In the genomic region with DNA sequence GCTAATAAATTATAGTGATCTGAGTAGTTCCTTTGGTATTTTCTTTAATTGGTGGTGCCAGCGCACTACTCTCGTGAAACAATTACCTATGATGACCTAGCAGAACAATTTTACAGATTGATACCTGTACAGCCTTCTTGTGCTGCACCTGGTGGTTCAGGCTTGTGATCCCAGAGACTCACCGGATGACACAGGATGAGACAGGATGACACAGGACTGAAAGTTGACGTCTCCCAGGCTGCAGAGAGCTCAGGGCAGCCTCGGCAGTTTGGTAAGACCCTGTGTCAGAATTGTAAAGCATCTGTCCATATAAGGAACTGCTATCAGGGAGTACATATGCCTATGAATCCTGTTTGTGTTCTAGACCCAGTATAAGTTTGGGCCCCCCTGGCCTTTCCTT, we compare ENCODE assay signal across 21 mouse cellular contexts. TPM values are rescaled to one million over a fixed set of nuclear protein-coding genes. Genes with fewer than 3 reads are reported as not detected.
DNase-seq lines count a peak whose midpoint lies in the region; ATAC-seq and TF ChIP-seq lines count a peak whose summit lies in the region.
"Had no signal": no experiment of that assay in that cellular context is flagged by ENCODE, and none has a peak within 500 bp of the region (broad histone marks: within the 10 kb centered on the region; RNA-seq: fewer than 3 reads in every experiment).

No protein-coding gene starts in this region.

- H3K27ac ChIP-seq in heart, adult 2 months = peak overlapping the region; percentile 4; the same call in 1 of the 2 replicates
- no peak overlapping the region for H3K27ac ChIP-seq in heart, embryonic 12.5 days (ENCODE audit: poor library complexity, severe bottlenecking)
- H3K27ac ChIP-seq in stomach, postnatal 0 days (replicated peaks) = 0 out of 2 replicates have a peak overlapping the region, but pooled peaks have one; percentile 13
- no peak overlapping the region for H3K27ac ChIP-seq in cerebellum, adult 2 months (ENCODE audit: insufficient read depth, low read length)
- H3K27ac ChIP-seq: embryonic facial prominence, embryonic 13.5 days; forebrain, embryonic 12.5 days; hindbrain, embryonic 13.5 days; hindbrain, postnatal 0 days had no signal

- TF ChIP-seq POLR2A in heart, adult 2 months (IDR thresholded peaks at IDR 0.05; ENCODE audit: insufficient read depth, low read depth, low read length) = no peak
- TF ChIP-seq POLR2A in cerebellum, adult 2 months (IDR thresholded peaks at IDR 0.05; ENCODE audit: borderline replicate concordance, insufficient read depth, low read length) = no peak

- ATAC-seq in heart, embryonic 12.5 days (ENCODE audit: insufficient number of reproducible peaks, low FRiP score) = no peak
- ATAC-seq in stomach, postnatal 0 days (ENCODE audit: low FRiP score, low TSS enrichment) = no peak
- ATAC-seq: forebrain, embryonic 16.5 days; hindbrain, postnatal 0 days; Patski had no signal

- peaks cover 7% of the 10 kb centered on the region for H3K4me1 ChIP-seq in heart, adult 2 months (ENCODE audit: control insufficient read depth, insufficient read depth, low read length)
- H3K4me1 ChIP-seq in heart, embryonic 12.5 days (replicated peaks) = peaks cover 34% of the 10 kb centered on the region
- H3K4me1 ChIP-seq in stomach, postnatal 0 days (replicated peaks; ENCODE audit: control insufficient read depth, insufficient read depth) = peaks cover 3% of the 10 kb centered on the region; the same call in 1 of the 2 replicates
- peaks cover 3% of the 10 kb centered on the region for H3K4me1 ChIP-seq in cerebellum, adult 2 months (ENCODE audit: control insufficient read depth, insufficient read depth, low read length)

- peaks cover 2% of the 10 kb centered on the region; the same call in 1 of the 2 replicates for H3K36me3 ChIP-seq in heart, adult 2 months (ENCODE audit: control insufficient read depth, insufficient read depth, low read length)
- no peaks in the 10 kb centered on the region for H3K36me3 ChIP-seq in heart, embryonic 12.5 days
- no peaks in the 10 kb centered on the region for H3K36me3 ChIP-seq in stomach, postnatal 0 days (ENCODE audit: control insufficient read depth, insufficient read depth, low read length)
- H3K36me3 ChIP-seq: embryonic facial prominence, embryonic 13.5 days; forebrain, embryonic 12.5 days; hindbrain, embryonic 13.5 days had no signal

- H3K79me2 ChIP-seq in heart, adult 2 months (replicated peaks; ENCODE audit: control insufficient read depth, insufficient read depth, low read length) = no peaks in the 10 kb centered on the region

- no peaks in the 10 kb centered on the region for H3K27me3 ChIP-seq in heart, adult 2 months (ENCODE audit: control insufficient read depth, insufficient read depth, low read length)
- no peaks in the 10 kb centered on the region for H3K27me3 ChIP-seq in heart, embryonic 12.5 days (replicated peaks)
- no peaks in the 10 kb centered on the region for H3K27me3 ChIP-seq in stomach, postnatal 0 days (ENCODE audit: control insufficient read depth, insufficient read depth, low read length)
- H3K27me3 ChIP-seq in cerebellum, adult 2 months (ENCODE audit: control insufficient read depth, insufficient read depth, low read length) = no peaks in the 10 kb centered on the region
- H3K27me3 ChIP-seq: CH12.LX; embryonic facial prominence, embryonic 13.5 days; forebrain, embryonic 12.5 days; hindbrain, embryonic 13.5 days; Patski had no signal

- no peak for TF ChIP-seq CTCF in heart, adult 2 months (IDR thresholded peaks at IDR 0.05)
- TF ChIP-seq CTCF in stomach, postnatal 0 days (IDR thresholded peaks at IDR 0.05; ENCODE audit: low read depth) = no peak
- no peak for TF ChIP-seq CTCF in cerebellum, adult 2 months (IDR thresholded peaks at IDR 0.05; ENCODE audit: borderline replicate concordance, insufficient read depth, low read depth, low read length)

- H3K9me3 ChIP-seq in heart, embryonic 12.5 days (replicated peaks) = no peaks in the 10 kb centered on the region
- H3K9me3 ChIP-seq in stomach, postnatal 0 days (ENCODE audit: control insufficient read depth, low read length) = no peaks in the 10 kb centered on the region
- H3K9me3 ChIP-seq: embryonic facial prominence, embryonic 13.5 days; forebrain, embryonic 12.5 days; hindbrain, embryonic 13.5 days had no signal

- intact Hi-C loops in heart, adult 2 months (cut with DNase I) = no loop called here

- no peak for DNase-seq in heart, adult 2 months
- DNase-seq in 3T3-L1 (ENCODE audit: low read depth, low spot score) (peak; percentile 25), ES-CJ7 (ENCODE audit: low read depth, low spot score) (peak; percentile 92)
- DNase-seq in stomach, postnatal 0 days (ENCODE audit: low spot score) = no peak
- no peak for DNase-seq in cerebellum, adult 2 months
- DNase-seq in right cerebral cortex, postnatal 25 days = no peak
- DNase-seq: cerebellum, adult 11 months; cerebellum, adult 9-10 months; cerebellum, postnatal 25 days; gastrocnemius, postnatal 36 days; heart, adult 11 months; heart, postnatal 14 days; kidney, adult 11 months had no signal

- TF ChIP-seq EP300 in heart, adult 2 months (IDR thresholded peaks at IDR 0.05; ENCODE audit: insufficient read depth, low read depth, low read length) = no peak
- no peak for TF ChIP-seq EP300 in stomach, postnatal 0 days (optimal IDR thresholded peaks at IDR 0.05)

- no peak overlapping the region for H3K9ac ChIP-seq in heart, adult 2 months (ENCODE audit: low read depth, low read length)
- H3K9ac ChIP-seq in heart, embryonic 12.5 days = no peak overlapping the region
- H3K9ac ChIP-seq in stomach, postnatal 0 days (ENCODE audit: low read length) = no peak overlapping the region
- H3K9ac ChIP-seq: embryonic facial prominence, embryonic 13.5 days; forebrain, embryonic 12.5 days; hindbrain, embryonic 13.5 days had no signal

- no peak overlapping the region for H3K4me3 ChIP-seq in heart, adult 2 months
- H3K4me3 ChIP-seq in heart, embryonic 12.5 days = no peak overlapping the region
- no peak overlapping the region for H3K4me3 ChIP-seq in stomach, postnatal 0 days (ENCODE audit: low read depth, low read length)
- H3K4me3 ChIP-seq in cerebellum, adult 2 months (replicated peaks; ENCODE audit: insufficient read depth, low read depth, low read length) = no peak overlapping the region
- H3K4me3 ChIP-seq: embryonic facial prominence, embryonic 13.5 days; forebrain, embryonic 12.5 days; hindbrain, embryonic 13.5 days had no signal

- WGBS in heart, adult 2 months = 83% methylated on average over 5 of the region's 5 CpGs
- 60% methylated on average over 5 of the region's 5 CpGs for WGBS in heart, embryonic 12.5 days
- 57% methylated on average over 5 of the region's 5 CpGs for WGBS in stomach, postnatal 0 days
- 87% methylated on average over 5 of the region's 5 CpGs for WGBS in cerebellum, adult 2 months

- H3K4me2 ChIP-seq in heart, embryonic 12.5 days = no peak overlapping the region
- no peak overlapping the region for H3K4me2 ChIP-seq in stomach, postnatal 0 days (replicated peaks; ENCODE audit: low read depth)
- H3K4me2 ChIP-seq: embryonic facial prominence, embryonic 13.5 days; forebrain, embryonic 12.5 days; hindbrain, embryonic 13.5 days had no signal

RNA-seq across cellular contexts. Expression of a gene that starts 5.9 kb away (rescaled TPM):
- total RNA-seq in heart, adult 2 months (2021) = 1,000 to 10,000 TPM; 1,540 to 1,554 TPM
- polyA plus RNA-seq in heart, adult 2 months (2012; rRNA removed) = 2,007 and 3,319 TPM in 2 replicates
- polyA plus RNA-seq in heart, embryonic 12.5 days (2016; fragmentation: Nextera tagmentation; extraction: Ambion mirVana) = 2,193 and 2,206 TPM in 2 replicates
- 991 and 1,085 TPM in 2 replicates for polyA plus RNA-seq in stomach, postnatal 0 days (2015; fragmentation: Nextera tagmentation; extraction: Ambion mirVana)
- 2,645 and 2,703 TPM in 2 replicates for polyA plus RNA-seq in cerebellum, adult 2 months (2012; rRNA removed)

Comparison
In these comparisons a context has a peak if more than half of its experiments do, and no peak if none do; other contexts are left out.
1. H3K27ac ChIP-seq: peak in heart, adult 2 months (single experiment) and stomach, postnatal 0 days (single experiment); none in heart, embryonic 12.5 days (single experiment) and cerebellum, adult 2 months (single experiment).
2. DNase-seq: peak in 3T3-L1 (single experiment) and ES-CJ7 (single experiment); none in heart, adult 2 months (0 of 2), stomach, postnatal 0 days (single experiment), cerebellum, adult 2 months (0 of 2) and right cerebral cortex, postnatal 25 days (single experiment).